In the genomic region with DNA sequence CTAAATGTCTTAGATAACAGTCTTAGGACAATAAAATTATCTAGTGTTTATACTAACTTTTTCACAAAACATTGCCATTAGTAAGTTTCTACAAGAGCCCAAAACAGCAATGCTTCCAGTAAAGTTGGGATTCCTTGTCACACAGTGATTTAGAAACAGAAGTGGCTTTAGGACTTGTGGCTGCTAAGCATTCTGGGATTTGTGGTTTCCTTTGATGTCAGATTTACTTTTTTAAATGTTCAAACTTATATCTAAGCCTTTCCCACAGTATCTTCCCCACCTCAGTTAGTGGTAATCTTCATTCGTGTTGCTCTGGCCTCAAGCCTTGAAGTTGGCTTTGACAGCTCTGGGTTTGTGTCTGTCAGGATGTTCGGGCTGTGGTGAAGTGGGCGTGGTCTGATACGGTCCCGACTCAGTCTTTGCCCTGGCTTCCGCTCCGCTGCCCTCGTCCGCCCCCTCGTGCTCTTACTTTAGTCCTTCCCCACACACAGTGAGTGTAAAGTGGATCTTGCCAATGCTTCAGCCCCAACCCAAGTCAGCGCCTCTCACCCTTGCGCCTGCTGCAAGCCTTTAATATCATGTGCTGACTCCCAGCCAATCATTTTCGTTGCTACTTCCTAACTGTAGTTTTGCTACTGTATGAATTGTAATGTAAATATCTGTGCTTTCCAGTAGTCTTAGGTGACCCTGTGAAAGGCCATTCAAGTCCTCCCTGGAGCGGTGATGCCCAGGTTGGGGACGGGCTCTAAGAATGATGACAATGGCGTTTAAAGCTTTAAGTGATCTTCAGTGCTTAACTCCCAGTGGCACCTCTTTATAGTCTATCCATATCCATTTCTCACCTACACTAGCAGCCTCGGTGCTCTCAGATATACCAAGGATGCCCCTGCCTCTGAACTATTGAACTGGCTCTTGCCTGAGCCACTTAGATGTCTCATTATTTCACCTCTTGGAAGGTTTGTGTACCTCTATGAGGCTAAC, we compare ENCODE assay signal across 8 mouse cellular contexts. TPM values are rescaled to one million over a fixed set of nuclear protein-coding genes. Genes with fewer than 3 reads are reported as not detected.
DNase-seq lines count a peak whose midpoint lies in the region; ATAC-seq and TF ChIP-seq lines count a peak whose summit lies in the region.

No protein-coding gene starts in this region.

- H3K9ac ChIP-seq in forebrain, embryonic 11.5 days (ENCODE audit: low read length) = no peak overlapping the region; the same call in 1 of the 2 replicates

- H3K4me2 ChIP-seq in forebrain, embryonic 11.5 days (ENCODE audit: low read depth, low read length, severe bottlenecking) = peak overlapping the region; percentile 64

- no peak overlapping the region for H3K27ac ChIP-seq in forebrain, embryonic 11.5 days (ENCODE audit: low read depth, low read length)
- H3K27ac ChIP-seq in olfactory bulb, adult 2 months (ENCODE audit: insufficient read depth, low read depth, low read length) = no peak overlapping the region

- ATAC-seq in forebrain, embryonic 11.5 days (replicated peaks; ENCODE audit: low FRiP score) = peak; percentile 84

- H3K27me3 ChIP-seq in forebrain, embryonic 11.5 days (ENCODE audit: control insufficient read depth, insufficient read depth, low read length) = no peaks in the 10 kb centered on the region

- WGBS in forebrain, embryonic 11.5 days = 13% methylated on average over 17 of the region's 17 CpGs
- 9% methylated on average over 17 of the region's 17 CpGs for WGBS in olfactory bulb, adult 2 months

- no peaks in the 10 kb centered on the region for H3K36me3 ChIP-seq in forebrain, embryonic 11.5 days (ENCODE audit: control insufficient read depth, insufficient read depth, low read length)

- TF ChIP-seq CTCF in olfactory bulb, adult 2 months (IDR thresholded peaks at IDR 0.05; ENCODE audit: insufficient read depth, low read depth, low read length) = no peak

- no peaks in the 10 kb centered on the region for H3K9me3 ChIP-seq in forebrain, embryonic 11.5 days (ENCODE audit: control insufficient read depth, low read length)

- 0 out of 2 replicates have a peak, but pooled peaks cover 4% of the 10 kb centered on the region for H3K4me1 ChIP-seq in forebrain, embryonic 11.5 days (replicated peaks; ENCODE audit: control insufficient read depth, insufficient read depth, low read length)
- 0 out of 2 replicates have a peak, but pooled peaks cover 3% of the 10 kb centered on the region for H3K4me1 ChIP-seq in olfactory bulb, adult 2 months (ENCODE audit: control insufficient read depth, insufficient read depth, low read length)

- peak overlapping the region; percentile 35 for H3K4me3 ChIP-seq in forebrain, embryonic 11.5 days (ENCODE audit: low read depth, low read length)
- H3K4me3 ChIP-seq in olfactory bulb, adult 2 months (ENCODE audit: insufficient read depth, low read depth, low read length) = peak overlapping the region; percentile 48

- TF ChIP-seq POLR2A in olfactory bulb, adult 2 months (IDR thresholded peaks at IDR 0.05; ENCODE audit: insufficient read depth, low read depth, low read length) = no peak

- intact Hi-C loops in heart, postnatal 14 days (cut with DNase I) = loop anchor here (5.0 kb wide), 1 partner anchor 99 kb away; a partner anchor contains a TSS

- peak; percentile 64 to 76 for DNase-seq in CD8-positive naive resting alpha-beta T cell, adult 2 months (ENCODE audit: low read depth in 2 of 2, low spot score in 2 of 2)
- peak; percentile 47 for DNase-seq in adrenal gland, postnatal 25 days
- DNase-seq in forebrain, embryonic 11.5 days (ENCODE audit: low spot score) = peak; percentile 73
- peak; percentile 40 to 62 for DNase-seq in heart, postnatal 14 days
- DNase-seq in kidney, postnatal 36 days = peak; percentile 69 to 79
- DNase-seq in lung, postnatal 10 days = peak; percentile 80
- DNase-seq in thymus, postnatal 25 days = peak; percentile 75

RNA-seq across cellular contexts. Expression of a gene that starts 18.4 kb away (rescaled TPM):
- not detected in 2 replicates for total RNA-seq in adrenal gland, postnatal 25 days (2021)
- polyA plus RNA-seq in forebrain, embryonic 11.5 days (2014; fragmentation: Nextera tagmentation; extraction: Ambion mirVana) = 2.3 TPM in 1 of 2 replicates, not detected in the other
- not detected for total RNA-seq in heart, postnatal 14 days (2021)
- polyA plus RNA-seq in olfactory bulb, adult 2 months (2012; ENCODE audit: insufficient read depth, insufficient read length, low replicate concordance, missing spikeins) = not detected in 2 replicates
